Mouse (Mus musculus): ENCODE results near the gene Mrpl45.
"Not testable (repeated sequence)": the region's sequence is repeated elsewhere in the genome, so short reads cannot be mapped to it uniquely, and the experiment has no call there.

Mrpl45 gene

GRCm38 (mm10) chr11:97315504-97316503 is at the start of gene Mrpl45:
Gene Mrpl45, plus strand, starts transcription at chr11:97315716.
- peak; percentile 95 for DNase-seq (ENCODE audit: low spot score)

DNA sequence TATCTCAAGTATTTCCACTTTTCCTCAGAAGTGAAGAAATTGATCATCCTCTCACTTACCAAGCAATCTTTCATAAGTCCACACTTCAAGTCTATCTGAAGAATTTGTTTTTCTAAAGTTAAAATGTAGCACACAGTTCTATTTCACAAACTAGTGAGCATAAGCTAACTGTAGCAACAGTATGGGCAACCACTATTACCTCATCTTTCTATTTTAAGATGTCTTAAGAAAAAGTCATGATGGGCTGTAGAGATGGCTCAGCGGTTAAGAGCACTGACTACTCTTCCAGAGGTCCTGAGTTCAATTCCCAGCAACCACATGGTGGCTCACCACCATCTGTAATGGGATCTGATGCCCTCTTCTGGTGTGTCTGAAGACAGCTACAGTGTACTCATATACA is 49.0 kb upstream of the Mrpl45 start:
- DNase-seq (ENCODE audit: low spot score), result not testable (repeated sequence)

GRCm38 (mm10) chr11:97270004-97270403 is 45.5 kb upstream of the Mrpl45 start:
- DNase-seq (ENCODE audit: low spot score), result not testable (repeated sequence)

GRCm38 (mm10) chr11:97272835-97273234 is 42.7 kb upstream of the Mrpl45 start:
- DNase-seq (ENCODE audit: low spot score), result no peak

- DNase-seq (ENCODE audit: low spot score), result no peak
These were observed 41.9 kb upstream of the Mrpl45 start for GRCm38 (mm10) chr11:97273613-97274012.

DNA sequence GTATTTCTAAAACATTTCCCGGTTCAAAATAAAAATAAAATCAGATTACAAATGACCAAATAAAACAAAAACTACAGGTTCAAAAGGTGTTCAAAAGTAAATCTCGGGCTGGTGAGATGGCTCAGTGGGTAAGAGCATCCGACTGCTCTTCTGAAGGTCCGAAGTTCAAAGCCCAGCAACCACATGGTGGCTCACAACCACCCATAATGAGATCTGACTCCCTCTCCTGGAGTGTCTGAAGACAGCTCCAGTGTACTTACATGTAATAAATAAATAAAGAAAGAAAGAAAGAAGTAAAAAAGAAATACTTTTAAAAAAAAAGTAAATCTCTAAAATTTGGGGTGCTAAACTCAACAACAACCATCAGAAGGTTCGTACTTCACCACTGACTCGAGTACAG is 40.6 kb upstream of the Mrpl45 start:
- not testable (repeated sequence) for DNase-seq (ENCODE audit: low spot score)

- no peak for DNase-seq (ENCODE audit: low spot score)
These were observed 40.2 kb upstream of the Mrpl45 start for GRCm38 (mm10) chr11:97275349-97275748.

- no peak for DNase-seq (ENCODE audit: low spot score)
These were observed 39.5 kb upstream of the Mrpl45 start for GRCm38 (mm10) chr11:97276019-97276418.

DNA sequence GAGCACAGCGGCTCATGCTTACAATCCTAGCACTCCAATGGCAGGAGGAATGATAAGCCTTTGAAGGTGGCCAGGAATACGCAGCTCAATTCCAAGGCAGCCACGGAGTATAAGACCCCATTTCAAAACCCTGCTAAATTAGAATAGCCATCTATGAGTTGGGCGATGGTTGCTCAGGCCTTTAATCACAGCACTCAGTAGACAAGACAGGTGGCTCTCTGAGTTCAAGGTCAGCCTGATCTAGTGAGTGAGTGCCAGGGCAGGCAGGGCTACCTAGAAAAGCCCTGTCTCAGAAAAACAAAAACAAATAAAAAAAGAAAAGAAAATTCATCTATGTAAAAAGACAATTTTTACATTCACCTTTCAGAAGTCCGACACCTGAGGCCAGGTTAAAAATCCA is 38.4 kb upstream of the Mrpl45 start:
- no peak for DNase-seq (ENCODE audit: low spot score)

GRCm38 (mm10) chr11:97278456-97278855 is 37.1 kb upstream of the Mrpl45 start:
- DNase-seq (ENCODE audit: low spot score), result no peak

DNA sequence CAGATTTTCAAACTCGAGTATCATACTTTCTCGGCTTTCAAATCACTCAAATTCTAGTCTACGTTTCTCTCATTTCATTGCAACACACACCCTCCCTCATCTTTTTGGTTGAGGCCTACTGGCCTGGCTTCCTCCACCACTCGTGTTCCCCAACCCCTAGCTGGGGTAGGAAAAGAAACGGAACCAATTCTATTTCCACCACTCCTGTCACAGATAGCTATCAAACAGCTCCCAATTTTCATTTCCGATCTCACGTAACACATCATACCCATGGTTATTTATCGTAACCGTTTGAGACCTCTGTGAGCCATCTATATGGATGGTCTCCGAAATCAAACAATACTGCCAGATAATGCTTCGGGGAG is 36.5 kb upstream of the Mrpl45 start:
- DNase-seq (ENCODE audit: low spot score), result no peak

DNA sequence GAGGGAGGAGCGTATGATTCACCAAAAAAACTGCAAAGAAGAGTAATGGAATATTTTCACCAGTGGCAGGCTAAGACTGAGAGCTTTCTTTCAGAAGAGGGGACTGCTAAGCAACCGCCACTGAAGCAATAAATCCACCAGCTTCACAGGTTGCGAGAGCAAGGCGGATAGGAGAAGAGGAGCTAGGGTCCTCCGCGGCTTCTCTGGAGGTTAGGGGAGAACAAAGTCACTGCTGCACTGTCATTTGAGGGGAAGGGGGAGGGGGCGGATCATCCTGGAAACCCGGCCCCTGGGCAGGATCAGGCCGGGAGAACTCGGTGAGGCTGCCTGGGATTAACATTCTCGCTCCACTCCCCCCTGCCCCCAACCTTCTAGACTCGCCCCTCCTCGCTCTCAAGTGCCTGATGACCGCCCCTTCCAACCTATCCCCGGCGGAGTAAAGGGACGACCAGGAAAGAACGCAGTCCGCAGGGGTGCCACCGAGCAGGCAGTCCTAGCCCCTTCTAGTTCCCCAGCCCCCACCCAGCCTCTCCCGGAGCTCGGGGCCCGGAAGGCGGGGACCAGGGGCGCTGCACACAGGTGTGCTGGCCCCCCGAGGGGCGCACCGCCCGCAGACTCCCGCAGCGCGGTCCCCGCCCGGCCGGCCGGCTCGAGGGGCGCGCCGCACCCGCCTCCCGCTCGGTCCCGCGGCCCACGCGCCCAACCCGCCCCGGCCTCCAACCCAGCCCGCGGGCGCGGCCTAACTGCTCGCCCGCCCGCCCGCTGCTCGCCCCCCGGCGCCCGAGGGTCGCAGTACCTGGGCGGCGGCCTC is 35.9 kb upstream of the Mrpl45 start:
- no peak for DNase-seq (ENCODE audit: low spot score)

- DNase-seq (ENCODE audit: low spot score), result no peak
These were observed 35.2 kb upstream of the Mrpl45 start, which contains the start of gene Npepps for GRCm38 (mm10) chr11:97280216-97280861. Gene Npepps, minus strand, starts transcription at chr11:97280638.

DNA sequence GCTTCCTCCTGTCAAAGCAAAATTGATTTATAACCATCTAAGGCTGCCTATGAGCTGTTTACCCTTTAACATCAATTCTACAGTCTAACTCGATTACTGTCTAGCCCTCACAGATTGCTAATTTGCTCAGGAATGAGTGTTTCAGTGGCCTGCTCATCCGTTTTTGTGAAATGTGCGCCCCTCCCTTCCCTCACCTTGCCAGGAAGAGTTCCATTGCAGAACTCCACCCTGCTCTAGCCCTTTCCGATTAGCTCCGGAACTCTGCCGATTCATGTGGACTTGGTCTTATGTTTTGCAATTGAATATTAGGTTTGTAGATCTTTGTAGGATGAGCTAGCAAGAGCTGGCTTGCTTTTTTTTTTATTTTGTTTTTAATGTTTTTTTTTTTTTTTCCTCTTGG is 33.3 kb upstream of the Mrpl45 start:
- no peak for DNase-seq (ENCODE audit: low spot score)

GRCm38 (mm10) chr11:97284854-97285253 is 30.7 kb upstream of the Mrpl45 start:
- DNase-seq (ENCODE audit: low spot score), result no peak

DNA sequence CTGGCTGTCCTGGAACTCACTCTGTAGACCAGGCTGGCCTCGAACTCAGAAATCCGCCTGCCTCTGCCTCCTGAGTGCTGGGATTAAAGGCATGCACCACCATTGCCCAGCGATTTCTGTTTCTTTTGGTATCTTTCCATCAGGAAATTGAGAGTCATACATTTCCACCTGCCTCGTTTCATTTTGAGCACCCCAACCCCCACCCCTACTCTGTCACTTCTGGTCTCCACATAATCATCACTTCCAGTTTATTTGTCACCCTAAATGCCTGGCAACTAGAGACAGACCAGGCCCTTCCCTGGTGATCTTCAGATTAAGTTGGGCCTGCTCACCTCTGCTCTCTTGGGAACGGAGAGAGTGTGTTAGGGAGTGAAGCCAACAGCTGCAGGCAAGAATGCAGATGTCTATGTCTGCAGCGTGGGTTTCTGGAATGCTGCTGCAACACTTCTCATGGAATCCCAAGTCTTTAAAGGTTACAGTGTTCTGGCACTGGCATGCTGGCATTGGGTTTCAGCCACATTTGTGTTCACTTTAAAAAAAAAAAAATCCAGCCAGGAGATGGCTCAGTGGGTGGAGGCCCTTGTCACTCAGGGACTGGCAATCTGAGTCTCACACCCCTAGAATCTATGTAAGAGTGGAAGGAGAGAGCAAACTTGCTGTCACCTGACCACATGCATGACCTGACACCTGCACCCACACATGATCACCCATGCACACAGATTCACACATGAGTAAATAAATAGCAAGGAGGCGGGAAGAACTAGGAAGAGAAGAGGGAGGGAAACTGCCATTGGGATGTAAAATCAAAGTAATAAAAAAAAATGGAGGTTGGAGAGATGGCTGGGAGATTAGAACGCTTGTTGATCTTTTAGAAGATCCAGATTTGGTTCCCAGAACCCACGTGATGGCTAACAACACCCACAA is 29.4 kb upstream of the Mrpl45 start:
- no peak for DNase-seq (ENCODE audit: low spot score)

DNA sequence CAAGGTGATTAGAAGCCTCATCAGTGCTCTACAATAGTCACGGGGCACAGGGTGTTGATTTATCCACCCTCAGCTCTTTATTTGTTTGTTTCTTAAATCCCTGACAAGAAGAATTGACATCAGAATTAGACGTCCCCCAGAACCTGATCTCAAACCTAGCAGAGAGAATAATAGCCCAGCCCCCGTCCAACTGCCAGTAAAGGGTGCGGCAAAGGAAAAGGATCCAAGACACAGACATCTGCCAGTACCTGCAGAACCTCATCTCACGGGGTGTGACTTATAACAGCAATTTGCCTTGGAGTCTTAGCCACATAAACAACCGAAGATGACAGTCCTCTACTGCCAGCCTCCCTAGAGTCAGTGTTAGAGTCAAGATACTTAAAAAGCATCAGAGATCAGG is 28.5 kb upstream of the Mrpl45 start:
- DNase-seq (ENCODE audit: low spot score), result no peak

DNA sequence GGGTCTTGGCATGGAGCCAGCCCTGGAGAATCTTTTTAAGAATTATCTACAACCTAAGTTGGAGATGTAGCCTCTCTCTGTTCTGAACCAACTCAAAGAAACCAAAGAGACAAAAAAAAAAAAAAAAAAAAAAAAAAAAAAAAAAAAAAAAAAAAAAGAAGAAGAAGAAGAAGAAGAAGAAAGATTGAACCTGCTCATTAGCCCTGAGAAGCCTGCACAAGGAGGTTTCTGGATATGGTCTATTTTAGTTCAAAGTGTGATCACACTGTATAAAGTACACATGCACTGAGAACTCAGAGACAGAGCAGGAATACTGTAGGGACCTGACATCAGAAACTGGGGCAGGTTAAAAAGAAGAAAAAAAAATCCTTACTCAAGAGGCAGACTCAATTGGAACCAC is 27.9 kb upstream of the Mrpl45 start:
- no peak for DNase-seq (ENCODE audit: low spot score)

- DNase-seq (ENCODE audit: low spot score), result peak; percentile 45
These were observed 26.0 kb upstream of the Mrpl45 start for GRCm38 (mm10) chr11:97289276-97290230.

- DNase-seq (ENCODE audit: low spot score), result no peak
These were observed 22.8 kb upstream of the Mrpl45 start for GRCm38 (mm10) chr11:97292731-97293130.

Data from layer of hippocampus, adult 9-10 months (tissue).